Mouse (Mus musculus) lung, embryonic 15.5 days (tissue): Measurements from ENCODE around the gene Acoxl. TPM values are rescaled to one million over a fixed set of nuclear protein-coding genes. Genes with fewer than 3 reads are reported as not detected.

Experiments used
- ATAC-seq: fragments of 200-750 bp; cut with Nextera tagmentation; 2 replicates; pipeline ENCODE4 v1.8.0; 2017; ENCODE audit warnings: moderate number of reproducible peaks, borderline replicate concordance; ENCODE audit not compliant: low FRiP score, low TSS enrichment; ENCODE audit errors: extremely low read depth
- H3K27ac ChIP-seq: fragments of 300-500 bp; sonication (generic); 2 replicates; pipeline ENCODE4 v1.5.1; 2015; ENCODE audit warnings: moderate library complexity, mild to moderate bottlenecking, inconsistent platforms
- H3K27me3 ChIP-seq: fragments of 300-500 bp; sonication (generic); 2 replicates; pipeline ENCODE4 v1.6.1; 2015; ENCODE audit warnings: inconsistent platforms
- H3K36me3 ChIP-seq: fragments of 300-500 bp; sonication (generic); 2 replicates; pipeline ENCODE4 v1.6.1; 2015; ENCODE audit warnings: inconsistent platforms
- H3K4me1 ChIP-seq: fragments of 300-500 bp; sonication (generic); 2 replicates; pipeline ENCODE4 v1.6.1; 2015; ENCODE audit warnings: inconsistent platforms
- H3K4me2 ChIP-seq: fragments of 300-500 bp; sonication (generic); 2 replicates; pipeline ENCODE4 v1.6.1; 2015; ENCODE audit warnings: inconsistent platforms, mild to moderate bottlenecking, moderate library complexity
- H3K4me3 ChIP-seq: fragments of 300-500 bp; sonication (generic); 2 replicates; pipeline ENCODE4 v1.5.1; 2015; ENCODE audit warnings: mild to moderate bottlenecking, inconsistent platforms
- H3K9ac ChIP-seq: fragments of 300-500 bp; sonication (generic); 2 replicates; pipeline ENCODE4 v1.6.1; 2015; ENCODE audit warnings: inconsistent platforms
- H3K9me3 ChIP-seq: fragments of 300-500 bp; sonication (generic); 2 replicates; pipeline ENCODE4 v1.6.1; 2016; ENCODE audit warnings: inconsistent platforms
- WGBS: fragments of 180-500 bp; shearing (Covaris S2); methylation state at CpG from one replicate; pipeline ENCODE4 v1.1.7; 2015; 5-methylcytosine and 5-hydroxymethylcytosine counted together
- polyA plus RNA-seq: library from polyadenylated mRNA; unstranded; fragments of >200 nt; fragmentation: Nextera tagmentation; extraction: Ambion mirVana; gene quantifications from 2 replicates; pipeline ENCODE4 v1.2.1, GENCODE M21; 2015

The Acoxl gene
- 0.09 and 0.17 TPM in 2 replicates for polyA plus RNA-seq

GRCm38 (mm10) chr2:127838576-127838975 is at the start of gene Acoxl:
Gene Acoxl (plus strand): TSS chr2:127838876.
- H3K9ac ChIP-seq: no peak within 1 kb of the TSS
- H3K36me3 ChIP-seq: no peaks in the 10 kb centered on the region
- H3K4me2 ChIP-seq: no peak within 1 kb of the TSS
- no peak for ATAC-seq
- WGBS: 66% methylated on average over 7 of the region's 7 CpGs
- no peak within 1 kb of the TSS for H3K4me3 ChIP-seq
- H3K4me1 ChIP-seq: no peaks in the 10 kb centered on the region
- H3K27me3 ChIP-seq: peaks cover 45% of the 10 kb centered on the region
- H3K27ac ChIP-seq: no peak within 1 kb of the TSS
- H3K9me3 ChIP-seq: no peaks in the 10 kb centered on the region

DNA sequence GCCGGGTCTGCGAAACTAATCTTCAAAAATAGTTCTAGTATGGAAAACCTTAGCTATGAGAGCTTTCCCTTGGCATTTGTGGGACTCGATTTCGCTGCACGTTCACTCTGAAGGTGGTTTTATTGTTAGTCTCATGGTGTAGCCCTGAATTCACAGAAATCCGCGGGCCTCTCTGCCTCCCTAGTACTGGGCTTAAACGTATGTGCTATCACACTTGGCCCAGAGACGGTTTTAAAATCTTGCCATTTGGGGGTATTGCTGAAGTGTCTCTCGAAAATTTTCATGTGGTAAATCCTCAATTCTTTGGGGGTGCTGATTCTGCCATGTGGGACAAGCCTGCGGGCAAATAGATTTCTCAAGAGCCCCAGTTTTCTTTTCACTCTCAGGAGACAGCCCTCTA is 49.5 kb upstream of the Acoxl start:
- Histone ChIP-seq H3K27ac (peak overlapping the region; percentile 54), H3K4me2 (peak overlapping the region; percentile 72), H3K9me3 (no peaks in the 10 kb centered on the region), H3K27me3 (no peaks in the 10 kb centered on the region), H3K4me3 (peak overlapping the region; percentile 86), H3K36me3 (no peaks in the 10 kb centered on the region), H3K4me1 (peaks cover 20% of the 10 kb centered on the region), H3K9ac (peak overlapping the region; percentile 73)
- 2% methylated on average over 11 of the region's 11 CpGs for WGBS
- no peak for ATAC-seq

DNA sequence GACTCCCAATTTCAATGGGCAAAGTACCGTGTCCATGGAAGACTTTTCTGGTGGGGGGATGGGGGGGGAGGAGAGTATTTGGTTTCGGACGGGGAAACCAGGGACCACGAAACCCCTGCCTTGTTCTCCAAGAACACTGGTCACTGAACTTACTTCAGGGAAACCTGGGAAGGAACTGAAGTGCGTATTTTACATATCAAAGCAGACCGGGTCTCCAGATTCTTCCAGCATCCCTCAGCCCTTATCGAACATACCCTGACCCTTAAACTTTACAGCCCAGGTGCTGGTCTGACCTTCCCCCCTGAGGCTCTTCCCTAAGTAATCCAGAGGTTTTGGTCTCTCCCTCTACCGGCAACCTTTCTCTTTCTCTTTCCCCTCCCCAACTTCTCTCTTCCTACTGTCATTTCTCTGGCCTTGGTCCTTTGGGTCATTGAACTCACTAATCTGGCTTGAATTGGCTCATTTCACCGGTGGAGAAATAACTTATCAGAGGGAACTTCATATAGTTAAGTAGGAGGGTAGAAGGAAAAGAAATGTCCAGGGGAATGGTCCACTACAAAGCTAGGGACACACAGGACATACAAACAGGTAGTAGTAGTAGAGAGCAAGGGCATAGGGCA is 48.9 kb upstream of the Acoxl start:
- no peak overlapping the region for H3K27ac ChIP-seq
- peak overlapping the region; percentile 72 for H3K4me2 ChIP-seq
- H3K9me3 ChIP-seq: no peaks in the 10 kb centered on the region
- 0 out of 2 replicates have a peak overlapping the region, but pooled peaks have one; percentile 73 for H3K9ac ChIP-seq
- H3K4me3 ChIP-seq: peak overlapping the region; percentile 86
- 27% methylated on average over 9 of the region's 9 CpGs for WGBS
- no peak for ATAC-seq
- no peaks in the 10 kb centered on the region for H3K36me3 ChIP-seq
- peaks cover 20% of the 10 kb centered on the region for H3K4me1 ChIP-seq
- H3K27me3 ChIP-seq: no peaks in the 10 kb centered on the region

- H3K4me2 ChIP-seq: peak within 1 kb of the TSS; percentile 55
- peak; percentile 96 for ATAC-seq
- peak within 1 kb of the TSS; percentile 62 for H3K9ac ChIP-seq
- no peaks in the 10 kb centered on the region for H3K27me3 ChIP-seq
- H3K36me3 ChIP-seq: no peaks in the 10 kb centered on the region
- peaks cover 20% of the 10 kb centered on the region for H3K4me1 ChIP-seq
- peak within 1 kb of the TSS; percentile 89 for H3K27ac ChIP-seq
- no peaks in the 10 kb centered on the region for H3K9me3 ChIP-seq
- under 1% methylated on average over 37 of the region's 37 CpGs for WGBS
- peak within 1 kb of the TSS; percentile 76 for H3K4me3 ChIP-seq
Measured at GRCm38 (mm10) chr2:127791919-127792603, 46.6 kb upstream of the Acoxl start, which contains the start of gene Mtln. Gene Mtln (minus strand): TSS chr2:127792488.

DNA sequence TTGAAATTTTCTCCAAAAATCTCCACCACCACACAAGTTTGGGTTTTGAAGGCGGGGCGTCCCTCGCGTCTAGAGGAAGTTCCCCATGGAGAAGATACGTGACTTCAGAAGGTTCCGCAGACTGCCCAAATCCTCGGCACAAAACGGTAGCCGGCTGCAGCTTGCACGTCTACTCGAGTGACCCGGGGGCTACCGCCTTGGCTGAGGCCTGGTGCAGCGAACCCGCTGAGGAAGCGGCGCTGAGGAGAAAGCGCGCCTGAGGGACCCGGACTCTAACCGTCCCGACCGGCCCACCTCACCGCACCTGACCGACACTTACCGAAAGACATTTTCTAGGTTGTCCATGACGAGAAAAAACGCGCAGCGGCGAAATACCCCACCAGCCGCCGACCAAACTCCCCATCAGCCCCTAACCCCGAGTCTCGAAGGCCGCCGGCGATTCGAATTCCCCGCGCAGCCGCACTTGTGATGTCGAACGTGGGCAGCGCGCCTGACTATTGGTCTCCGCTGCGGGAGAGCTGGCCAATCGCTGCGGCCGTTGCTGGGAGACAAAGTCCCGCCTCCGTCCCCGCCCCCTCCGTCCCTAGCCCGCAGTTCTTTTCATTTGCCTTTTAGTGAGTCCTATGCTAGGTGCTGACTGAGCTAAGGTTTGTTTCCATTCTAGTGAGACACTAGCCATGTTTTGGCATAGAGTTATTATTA is 7.1 kb upstream of the Acoxl start, which contains the start of gene Bub1:
Gene Bub1 (minus strand): TSS at position 465 of the 702 bp plus-strand sequence.
- Histone ChIP-seq H3K9ac (peak within 1 kb of the TSS; percentile 63), H3K4me3 (peak within 1 kb of the TSS; percentile 65), H3K4me2 (peak within 1 kb of the TSS; percentile 76), H3K36me3 (peaks cover 7% of the 10 kb centered on the region), H3K4me1 (peaks cover 14% of the 10 kb centered on the region), H3K9me3 (no peaks in the 10 kb centered on the region), H3K27me3 (no peaks in the 10 kb centered on the region; the same call in none of the 2 replicates), H3K27ac (0 out of 2 replicates have a peak within 1 kb of the TSS, but pooled peaks have one; percentile 17)
- ATAC-seq: peak; percentile 96
- WGBS: under 1% methylated on average over 56 of the region's 56 CpGs

GRCm38 (mm10) chr2:127832103-127832832 is 6.4 kb upstream of the Acoxl start:
- Histone ChIP-seq H3K4me2 (peak overlapping the region; percentile 76), H3K9ac (peak overlapping the region; percentile 21; the same call in 1 of the 2 replicates), H3K9me3 (no peaks in the 10 kb centered on the region), H3K27ac (0 out of 2 replicates have a peak overlapping the region, but pooled peaks have one; percentile 17), H3K4me1 (peaks cover 14% of the 10 kb centered on the region), H3K27me3 (peaks cover 5% of the 10 kb centered on the region), H3K36me3 (peaks cover 3% of the 10 kb centered on the region), H3K4me3 (peak overlapping the region; percentile 65)
- peak; percentile 62; the same call in 1 of the 2 replicates for ATAC-seq
- 29% methylated on average over 11 of the region's 11 CpGs for WGBS

DNA sequence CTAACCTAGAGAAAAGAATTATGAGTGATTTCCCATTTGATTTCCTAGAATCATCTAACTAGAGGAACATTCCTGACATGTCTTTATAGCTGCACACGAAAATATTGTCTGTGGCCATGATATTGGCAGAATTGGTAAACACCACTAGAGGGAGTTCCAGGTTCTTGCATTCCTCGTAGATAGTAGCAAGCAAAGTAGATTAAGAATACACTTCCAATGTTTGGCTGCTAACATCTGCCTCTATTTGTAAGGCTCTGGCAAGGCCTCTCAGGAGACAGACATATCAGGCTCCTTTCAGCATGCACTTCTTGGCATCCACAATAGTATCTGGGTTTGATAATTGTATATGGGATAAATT is 5.9 kb upstream of the Acoxl start:
- Histone ChIP-seq H3K27me3 (peaks cover 11% of the 10 kb centered on the region), H3K4me2 (no peak overlapping the region), H3K4me1 (peaks cover 14% of the 10 kb centered on the region), H3K4me3 (no peak overlapping the region), H3K27ac (no peak overlapping the region), H3K9ac (no peak overlapping the region), H3K36me3 (0 out of 2 replicates have a peak, but pooled peaks cover 2% of the 10 kb centered on the region), H3K9me3 (no peaks in the 10 kb centered on the region)
- WGBS: 16% methylated on average over 2 of the region's 2 CpGs
- no peak for ATAC-seq

GRCm38 (mm10) chr2:127839425-127839824 is 749 bp downstream of the Acoxl start:
- no peak for ATAC-seq

DNA sequence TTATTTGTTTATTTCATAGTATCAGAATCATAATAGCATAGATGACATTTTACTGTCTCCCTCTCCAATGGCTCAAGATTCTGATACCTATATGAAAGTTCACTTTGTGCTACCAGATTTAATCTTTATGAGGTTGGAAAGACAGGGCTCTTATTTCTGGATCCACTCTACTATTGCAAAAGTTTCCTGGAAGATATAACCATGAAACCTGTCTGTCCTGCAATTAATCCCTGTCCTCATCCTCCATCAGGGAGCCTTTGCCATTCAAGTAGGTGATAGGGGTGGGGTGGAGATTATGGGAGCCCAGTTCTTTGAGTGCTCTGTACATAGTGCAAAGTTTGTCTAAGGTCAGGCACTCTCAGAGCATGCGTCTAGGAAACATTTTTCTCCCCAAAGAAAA is 2.7 kb downstream of the Acoxl start:
- 42% methylated on average over 1 of the region's 1 CpGs for WGBS
- no peak for ATAC-seq
- H3K36me3 ChIP-seq: no peaks in the 10 kb centered on the region
- H3K4me3 ChIP-seq: no peak overlapping the region
- no peak overlapping the region for H3K27ac ChIP-seq
- peaks cover 45% of the 10 kb centered on the region for H3K27me3 ChIP-seq
- no peak overlapping the region for H3K9ac ChIP-seq
- H3K9me3 ChIP-seq: no peaks in the 10 kb centered on the region
- H3K4me1 ChIP-seq: 0 out of 2 replicates have a peak, but pooled peaks cover 4% of the 10 kb centered on the region
- no peak overlapping the region for H3K4me2 ChIP-seq

More at GRCm38 (mm10) chr2:127839425-127839824, 749 bp downstream of the Acoxl start:
- Histone ChIP-seq H3K4me2 (no peak overlapping the region), H3K9ac (no peak overlapping the region), H3K27me3 (peaks cover 45% of the 10 kb centered on the region), H3K4me1 (no peaks in the 10 kb centered on the region), H3K9me3 (no peaks in the 10 kb centered on the region), H3K4me3 (no peak overlapping the region), H3K36me3 (no peaks in the 10 kb centered on the region), H3K27ac (no peak overlapping the region)
- WGBS: 18% methylated on average over 11 of the region's 11 CpGs

DNA sequence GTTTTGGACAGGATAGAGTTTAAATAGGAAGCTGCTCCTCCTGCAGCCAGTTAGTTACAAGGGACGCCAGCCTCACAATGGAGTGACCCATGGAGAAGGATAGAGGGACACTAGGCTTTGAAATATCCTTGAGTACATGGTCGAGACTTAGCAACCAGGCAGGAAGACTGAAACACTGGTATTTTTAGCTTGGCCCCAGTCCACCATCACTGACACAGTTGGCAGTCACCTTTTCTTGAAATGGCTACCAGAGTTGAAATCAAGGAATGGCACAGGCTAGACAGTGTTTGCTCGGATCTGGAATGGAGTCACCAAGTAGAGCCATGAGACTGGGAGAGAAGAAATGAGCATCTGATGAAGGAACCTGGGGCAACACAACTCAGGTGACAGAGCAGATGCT is 3.7 kb downstream of the Acoxl start:
- no peak for ATAC-seq
- no peak overlapping the region for H3K9ac ChIP-seq
- H3K27me3 ChIP-seq: peaks cover 41% of the 10 kb centered on the region

DNA sequence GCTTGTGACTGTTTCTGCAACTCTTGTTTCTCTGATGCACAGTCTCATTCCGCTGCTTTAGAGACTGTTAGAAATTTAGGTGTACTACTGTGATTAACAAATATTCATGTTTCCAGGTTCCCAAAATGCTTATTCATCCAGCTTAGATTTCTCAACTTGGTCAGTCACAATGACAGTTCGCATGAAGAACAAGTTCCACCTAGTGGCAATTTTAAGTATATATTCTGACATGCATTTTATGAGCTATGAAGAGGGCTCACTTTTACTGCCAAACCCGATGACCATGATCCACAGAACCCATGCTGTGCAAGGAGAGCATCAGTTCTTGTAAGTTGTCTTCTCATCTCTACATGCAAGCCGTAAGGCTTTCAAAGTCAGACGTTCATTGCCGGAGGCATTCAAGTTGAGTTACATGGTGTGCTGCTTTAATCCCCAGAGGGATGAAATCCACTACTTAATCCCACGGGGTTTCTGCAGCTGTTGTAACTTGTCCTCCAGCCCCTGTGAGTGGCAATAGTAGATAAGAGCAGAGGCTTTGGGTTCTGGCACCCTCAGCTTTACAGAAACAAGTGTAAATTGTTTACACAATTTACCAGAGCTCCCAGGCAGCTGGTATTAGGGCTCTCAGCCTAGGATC is 6.8 kb downstream of the Acoxl start:
- Histone ChIP-seq H3K4me2 (no peak overlapping the region), H3K4me1 (0 out of 2 replicates have a peak, but pooled peaks cover 4% of the 10 kb centered on the region), H3K9ac (no peak overlapping the region), H3K27ac (no peak overlapping the region), H3K9me3 (no peaks in the 10 kb centered on the region), H3K36me3 (no peaks in the 10 kb centered on the region), H3K4me3 (no peak overlapping the region), H3K27me3 (peaks cover 12% of the 10 kb centered on the region)
- WGBS: 40% methylated on average over 7 of the region's 7 CpGs
- ATAC-seq: no peak

More for the DNA sequence above, 3.7 kb downstream of the Acoxl start:
- 68% methylated on average over 3 of the region's 3 CpGs for WGBS
- H3K36me3 ChIP-seq: no peaks in the 10 kb centered on the region
- H3K4me3 ChIP-seq: no peak overlapping the region
- no peaks in the 10 kb centered on the region for H3K9me3 ChIP-seq
- no peak overlapping the region for H3K27ac ChIP-seq
- 0 out of 2 replicates have a peak, but pooled peaks cover 4% of the 10 kb centered on the region for H3K4me1 ChIP-seq
- no peak overlapping the region for H3K4me2 ChIP-seq
